Mouse (Mus musculus): Measurements from ENCODE around the gene Arhgef12.
A peak's percentile ranks its signal among the peaks of the same experiment; 100 is the strongest.
"Not testable (repeated sequence)": the region's sequence is repeated elsewhere in the genome, so short reads cannot be mapped to it uniquely, and the experiment has no call there.

Gene Arhgef12

DNA sequence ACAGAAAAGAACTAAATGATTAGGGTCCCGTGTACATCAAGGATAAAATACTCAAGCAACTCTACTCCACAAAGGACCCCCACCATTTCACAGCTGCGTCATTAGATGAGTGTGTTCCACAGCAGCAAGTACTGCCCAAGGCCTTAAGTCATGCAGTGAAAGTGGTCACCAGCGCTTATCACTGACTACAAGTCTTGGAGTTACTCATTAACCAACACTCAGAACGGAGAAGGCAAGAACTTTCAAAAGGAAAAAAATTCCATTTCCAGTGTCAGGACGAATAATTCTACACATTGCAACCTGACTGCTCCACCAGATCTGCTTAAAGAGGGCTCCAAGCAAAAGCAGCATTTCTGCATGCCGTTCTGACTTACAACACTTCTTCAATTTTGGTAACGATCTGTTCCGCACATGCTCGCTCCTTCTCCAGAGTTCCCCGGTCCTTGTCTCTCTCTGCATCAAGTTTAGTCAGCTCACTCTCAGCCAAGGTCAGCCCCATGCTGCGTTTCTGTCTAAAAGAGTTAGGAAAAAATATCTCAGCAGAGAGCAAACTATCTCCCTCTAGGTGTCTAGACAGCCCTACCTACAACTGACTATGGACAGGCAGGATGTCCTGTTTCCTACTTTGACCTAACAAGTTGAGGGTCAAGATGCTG, 106.3 kb downstream of the Arhgef12 start:
- no peak for DNase-seq (ENCODE audit: low spot score in 2 of 2)

DNA sequence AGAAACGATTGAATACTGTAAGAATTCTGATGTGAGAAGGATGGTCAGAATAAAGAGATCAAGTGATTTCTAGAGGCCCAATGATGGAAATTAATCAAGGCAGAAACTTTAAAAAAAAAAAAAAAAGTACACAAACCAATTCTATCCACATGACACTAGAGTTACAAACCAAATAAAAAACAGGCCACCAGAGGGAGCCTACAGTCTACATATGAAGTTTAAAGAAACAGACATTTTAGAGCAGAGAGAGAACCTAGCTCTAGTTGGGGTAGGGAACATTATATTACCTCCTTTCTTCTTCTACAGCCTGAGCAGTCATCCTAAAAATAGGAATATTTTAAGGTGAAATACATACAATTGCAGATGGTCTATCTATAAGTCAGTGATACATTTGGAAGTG, 107.0 kb downstream of the Arhgef12 start:
- no peak for DNase-seq (ENCODE audit: low spot score in 2 of 2)

DNA sequence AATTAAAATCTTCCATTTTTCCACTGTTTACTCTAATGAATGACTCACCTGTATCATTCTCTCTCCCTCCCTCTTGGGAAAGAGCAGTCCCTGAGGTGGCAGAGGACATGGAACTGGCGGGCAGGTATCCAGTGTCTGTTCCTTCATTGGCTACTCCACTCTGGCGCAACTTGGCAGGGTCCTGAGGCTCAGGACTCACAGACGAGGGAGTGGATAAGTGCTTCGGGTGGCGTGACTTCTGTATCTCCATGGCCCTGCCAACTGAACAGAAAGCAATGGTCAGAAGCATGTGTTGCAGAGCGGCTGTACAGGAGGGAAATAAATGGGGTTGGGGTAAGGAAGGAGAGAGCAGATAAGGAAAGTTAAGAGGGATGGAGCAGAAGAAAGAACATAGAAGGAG, 109.5 kb downstream of the Arhgef12 start:
- DNase-seq (ENCODE audit: low spot score in 2 of 2): no peak

DNA sequence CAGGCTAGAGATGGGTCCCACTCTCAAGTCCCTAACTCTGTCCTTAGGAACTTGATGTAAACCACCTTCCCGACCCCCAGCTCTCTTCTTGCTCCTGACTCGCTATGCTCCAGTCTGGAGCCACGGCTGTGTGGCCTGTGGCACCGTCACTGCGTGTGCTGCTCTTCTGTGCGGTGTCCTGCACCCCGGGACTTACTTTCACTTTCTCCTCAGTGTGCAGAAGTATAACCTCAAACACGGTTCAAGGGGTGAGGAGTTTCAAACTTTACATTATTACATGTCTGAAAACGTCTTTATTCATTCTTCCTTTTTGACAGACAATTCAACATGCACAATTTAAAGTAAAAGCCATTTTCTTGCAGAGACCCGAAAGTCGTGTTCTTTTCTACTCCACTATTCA, 111.7 kb downstream of the Arhgef12 start:
- no peak for DNase-seq (ENCODE audit: low spot score in 2 of 2)

DNA sequence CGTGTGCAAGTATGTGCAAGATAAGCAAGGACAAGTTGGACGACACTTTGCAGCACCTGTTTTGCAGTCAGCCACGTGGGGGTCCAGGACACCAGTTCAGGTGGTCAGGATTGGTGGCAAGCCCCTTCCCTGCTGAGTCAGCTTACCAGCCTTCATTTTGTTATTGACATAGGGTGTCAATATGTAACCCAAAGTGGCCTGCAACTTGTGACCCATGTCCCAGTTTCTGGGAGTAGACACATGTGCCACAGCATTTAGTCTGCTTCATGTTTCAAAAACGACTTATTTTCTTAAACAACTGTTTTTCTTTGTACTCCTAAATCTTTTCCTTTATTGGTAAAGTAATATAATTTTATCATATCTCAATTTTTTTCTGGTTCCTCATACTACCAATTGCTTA, 112.3 kb downstream of the Arhgef12 start:
- no peak for DNase-seq (ENCODE audit: low spot score in 2 of 2)

DNA sequence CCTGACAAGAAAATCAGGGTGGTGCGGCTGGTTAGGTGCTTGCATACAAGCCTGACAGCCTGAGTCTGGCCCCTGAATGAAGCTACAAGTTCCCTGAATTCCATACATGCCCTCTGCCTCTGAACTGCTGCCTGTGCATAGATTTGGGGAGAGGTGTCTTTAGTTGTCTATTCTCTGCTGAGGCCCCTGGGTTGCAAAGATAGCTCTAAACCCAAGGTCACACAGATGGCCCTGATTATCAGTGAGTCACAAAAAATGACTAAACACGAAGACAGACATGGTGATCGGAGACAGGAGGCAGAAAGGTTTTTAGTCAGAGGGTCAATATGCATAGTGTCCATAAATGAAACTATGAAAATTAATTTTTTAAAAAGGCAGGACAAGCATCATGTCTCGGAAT, 113.4 kb downstream of the Arhgef12 start:
- DNase-seq (ENCODE audit: low spot score in 2 of 2): no peak

DNA sequence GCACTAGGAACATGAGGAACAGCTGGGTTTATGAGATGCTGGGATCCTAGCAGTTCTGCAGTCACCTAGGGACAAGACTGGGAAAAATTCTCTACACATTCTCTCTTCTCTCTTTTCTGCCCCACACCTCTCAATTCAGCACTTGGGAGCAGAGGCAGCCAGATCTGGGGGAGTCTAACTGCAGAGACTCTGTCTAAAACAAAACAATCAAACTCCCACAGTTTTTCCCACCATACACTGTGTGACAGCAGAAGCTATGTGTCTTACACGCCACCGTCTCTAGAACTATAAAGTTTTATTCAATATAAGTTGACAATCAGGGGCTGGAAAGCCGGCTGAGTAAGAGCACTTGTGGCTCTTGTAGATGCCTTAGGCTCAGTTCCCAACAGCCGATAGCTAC, 119.1 kb downstream of the Arhgef12 start:
- DNase-seq (ENCODE audit: low spot score in 2 of 2): no peak

DNA sequence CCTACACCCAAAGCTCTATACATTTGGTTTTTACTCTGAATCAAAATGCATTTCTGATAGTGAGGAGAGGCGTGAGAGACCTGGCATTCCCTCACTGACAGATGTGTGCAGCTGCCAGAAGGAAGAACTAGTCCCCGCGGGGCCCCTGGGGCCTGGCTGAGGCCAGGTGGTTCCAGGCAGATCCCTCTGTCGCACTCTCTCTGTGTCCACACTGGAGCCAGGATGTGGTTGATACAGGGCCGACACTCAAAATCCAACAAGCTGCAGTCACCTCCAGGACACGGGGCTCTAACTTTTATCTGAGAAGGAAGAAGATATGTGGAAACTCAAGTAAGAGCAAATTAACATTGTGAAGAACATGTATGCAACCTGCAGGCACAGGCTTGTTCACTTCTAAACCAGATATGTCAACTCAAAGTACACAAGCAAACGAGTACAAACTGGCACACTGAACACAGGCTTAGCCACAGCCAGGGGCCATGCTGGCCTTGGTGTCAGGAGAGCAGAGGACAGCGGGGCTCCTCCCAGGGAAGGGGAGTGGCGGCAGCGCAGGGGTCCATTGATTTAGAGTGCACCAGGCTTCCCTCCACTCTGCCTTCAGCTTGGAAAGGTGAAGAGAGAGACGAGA, 138.0 kb downstream of the Arhgef12 start:
- no peak for DNase-seq (ENCODE audit: low spot score in 2 of 2)

DNA sequence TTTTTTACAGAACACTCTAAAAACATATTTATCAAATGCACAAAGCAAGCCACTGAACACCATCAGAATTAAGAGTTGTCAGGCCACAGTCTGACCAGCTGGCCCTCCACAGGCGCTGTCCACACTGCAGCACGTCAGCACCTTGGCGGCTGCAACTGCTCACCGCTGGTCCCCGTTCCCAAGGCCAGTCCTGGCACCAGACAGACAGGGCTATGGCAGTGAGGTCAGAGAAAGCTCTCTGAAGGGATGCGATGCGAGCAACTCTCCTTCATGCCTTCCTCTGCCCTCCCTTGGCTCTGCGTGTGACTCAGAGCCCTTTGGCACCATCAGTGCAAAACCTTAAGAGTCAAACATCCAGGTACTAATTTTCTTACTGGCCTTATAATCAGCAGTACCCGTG, 139.3 kb downstream of the Arhgef12 start:
- no peak for DNase-seq (ENCODE audit: low spot score in 2 of 2)

DNA sequence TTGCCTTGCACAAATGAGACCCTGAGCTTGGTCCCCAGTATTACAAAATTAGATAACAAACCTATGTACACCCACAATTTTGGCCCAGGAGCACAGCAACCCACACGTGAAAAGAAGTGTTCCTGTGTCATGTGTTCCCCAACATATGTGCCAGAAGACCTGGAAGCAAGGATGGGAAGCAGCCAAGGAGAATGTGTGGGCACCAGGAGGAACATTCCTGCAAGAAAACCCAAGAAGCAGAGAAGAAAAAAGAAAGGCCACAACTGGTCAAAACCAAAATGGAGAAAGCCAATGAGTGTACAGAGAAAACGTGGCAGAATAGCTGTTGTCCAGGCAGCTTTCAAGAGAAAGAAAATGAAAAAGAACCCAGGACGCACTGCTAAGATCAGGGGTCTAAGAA, 142.2 kb downstream of the Arhgef12 start:
- not testable (repeated sequence) for DNase-seq (ENCODE audit: low spot score in 2 of 2)

DNA sequence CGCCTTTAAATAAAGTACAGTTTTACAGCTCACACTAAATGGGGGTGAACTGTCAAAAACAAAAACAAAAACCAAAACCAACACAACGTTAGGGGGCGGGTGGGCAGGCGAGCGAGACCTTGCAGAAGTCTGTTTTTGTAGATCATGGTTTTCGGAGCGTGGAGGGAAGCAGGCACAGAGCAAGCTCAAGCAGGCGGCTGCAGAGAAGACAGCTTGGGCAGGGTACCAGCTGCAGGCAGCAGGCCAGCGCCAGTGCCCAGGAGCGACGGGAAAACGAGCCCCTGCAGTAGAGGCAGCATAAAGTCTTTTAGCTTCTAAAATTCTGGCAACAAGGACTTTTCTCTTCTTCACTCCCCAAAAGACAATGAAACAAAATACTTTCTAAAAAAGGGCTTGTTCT, 142.7 kb downstream of the Arhgef12 start:
- no peak for DNase-seq (ENCODE audit: low spot score in 2 of 2)

DNA sequence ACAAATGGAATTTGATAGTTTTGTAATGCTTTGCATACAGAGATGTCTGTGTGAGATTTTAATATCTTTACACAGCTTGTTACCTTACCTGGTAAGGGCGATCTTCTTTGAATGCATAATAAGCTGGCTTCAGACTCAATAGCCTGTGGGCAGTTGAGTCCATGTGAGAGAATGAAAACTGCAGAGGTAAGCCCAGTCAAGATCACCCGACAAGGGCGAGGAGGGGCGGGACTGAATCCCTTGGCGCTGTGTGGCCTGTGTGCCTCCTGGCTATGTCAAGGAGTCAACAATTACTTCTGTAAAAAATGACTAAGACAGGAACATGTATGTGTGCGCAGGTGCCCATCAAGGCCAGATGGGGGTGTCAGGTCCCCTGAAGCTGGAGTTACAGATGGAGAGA, 144.5 kb downstream of the Arhgef12 start:
- DNase-seq (ENCODE audit: low spot score in 2 of 2): no peak

DNA sequence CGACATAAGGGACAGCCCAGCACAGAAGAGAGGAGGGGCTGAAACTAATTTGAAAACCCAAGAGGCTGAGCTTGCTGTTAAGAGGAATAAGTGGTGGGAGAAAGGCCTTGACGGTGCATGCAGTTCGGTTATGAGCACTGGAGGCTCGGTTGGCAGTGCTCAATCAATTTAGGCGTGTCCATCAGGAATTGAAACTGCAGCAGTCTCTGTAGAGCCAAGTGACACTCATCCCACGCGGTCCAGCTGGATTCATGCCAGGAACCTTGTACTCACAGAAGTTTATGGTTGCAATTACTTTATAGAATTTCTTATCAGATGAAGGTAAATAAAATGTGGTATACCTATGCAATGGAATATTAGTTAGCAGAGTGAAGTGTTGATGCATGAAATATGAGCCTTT, 148.6 kb downstream of the Arhgef12 start:
- no peak for DNase-seq (ENCODE audit: low spot score in 2 of 2)

DNA sequence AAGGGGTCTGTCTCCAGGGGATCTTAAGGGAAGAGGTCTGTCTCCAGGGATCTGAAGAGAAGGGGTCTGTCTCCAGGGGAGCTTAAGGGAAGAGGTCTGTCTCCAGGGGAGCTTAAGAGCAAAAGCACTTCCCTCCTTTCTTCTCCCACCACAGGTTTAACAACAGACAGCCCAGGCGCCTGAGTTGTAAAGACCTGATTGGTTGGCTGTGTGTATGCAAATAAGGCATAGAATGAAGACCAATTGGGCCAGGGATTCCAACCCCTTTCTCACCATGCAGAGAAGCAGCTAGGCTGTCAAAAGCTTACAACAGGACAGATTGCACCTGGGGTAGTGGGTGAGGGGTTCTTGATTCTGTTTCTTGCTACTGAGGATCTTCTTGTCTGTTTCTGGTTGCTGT, 158.7 kb downstream of the Arhgef12 start:
- no peak for DNase-seq (ENCODE audit: low spot score in 2 of 2)

DNA sequence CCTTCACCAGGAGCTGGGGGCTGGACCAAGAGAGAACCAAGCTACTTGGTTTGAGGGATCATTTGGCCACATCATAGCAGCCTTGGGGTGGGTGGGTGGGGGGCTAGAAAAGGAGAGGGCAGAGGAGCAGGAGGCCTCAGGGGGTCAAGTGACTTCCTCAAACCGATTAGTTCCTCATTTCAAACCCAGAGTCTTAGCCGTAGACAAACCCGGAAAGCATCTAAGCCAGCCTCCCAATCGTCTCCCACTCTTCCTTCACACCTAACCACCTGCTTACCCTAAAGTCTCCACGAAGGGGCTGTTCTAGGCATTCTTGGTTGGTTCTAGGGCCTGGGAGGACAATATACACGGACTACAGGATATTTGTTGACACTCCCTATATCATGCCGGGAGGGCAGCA, 161.9 kb downstream of the Arhgef12 start:
- peak in 1 of 2 experiments; percentile 2 for DNase-seq (ENCODE audit: low spot score in 2 of 2)

DNA sequence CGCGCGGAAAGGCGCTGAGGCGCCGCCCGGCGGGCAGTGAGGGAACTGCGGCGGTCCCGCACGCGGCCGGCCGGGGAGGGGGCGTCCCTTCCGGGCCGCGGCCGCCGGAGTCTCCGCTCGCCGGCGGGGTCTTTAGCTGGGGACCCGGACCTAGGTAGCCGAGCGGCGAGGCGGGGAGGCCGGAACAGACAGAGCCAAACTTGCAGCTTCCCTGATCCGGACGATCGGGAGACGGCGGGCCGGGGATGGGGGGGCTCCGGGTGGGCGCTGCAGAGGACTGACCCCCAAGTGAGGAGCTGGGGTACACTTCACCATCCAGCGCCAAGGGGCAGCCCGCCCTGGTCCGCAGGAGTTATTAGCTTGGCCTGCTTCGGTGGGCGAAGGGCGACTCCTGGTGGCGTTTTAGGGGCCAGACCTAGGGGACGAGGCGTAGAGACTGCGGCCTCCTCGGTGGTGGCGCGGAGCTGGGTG, 162.5 kb downstream of the Arhgef12 start:
- DNase-seq (ENCODE audit: low spot score in 2 of 2): peak; percentile 38 to 68

DNA sequence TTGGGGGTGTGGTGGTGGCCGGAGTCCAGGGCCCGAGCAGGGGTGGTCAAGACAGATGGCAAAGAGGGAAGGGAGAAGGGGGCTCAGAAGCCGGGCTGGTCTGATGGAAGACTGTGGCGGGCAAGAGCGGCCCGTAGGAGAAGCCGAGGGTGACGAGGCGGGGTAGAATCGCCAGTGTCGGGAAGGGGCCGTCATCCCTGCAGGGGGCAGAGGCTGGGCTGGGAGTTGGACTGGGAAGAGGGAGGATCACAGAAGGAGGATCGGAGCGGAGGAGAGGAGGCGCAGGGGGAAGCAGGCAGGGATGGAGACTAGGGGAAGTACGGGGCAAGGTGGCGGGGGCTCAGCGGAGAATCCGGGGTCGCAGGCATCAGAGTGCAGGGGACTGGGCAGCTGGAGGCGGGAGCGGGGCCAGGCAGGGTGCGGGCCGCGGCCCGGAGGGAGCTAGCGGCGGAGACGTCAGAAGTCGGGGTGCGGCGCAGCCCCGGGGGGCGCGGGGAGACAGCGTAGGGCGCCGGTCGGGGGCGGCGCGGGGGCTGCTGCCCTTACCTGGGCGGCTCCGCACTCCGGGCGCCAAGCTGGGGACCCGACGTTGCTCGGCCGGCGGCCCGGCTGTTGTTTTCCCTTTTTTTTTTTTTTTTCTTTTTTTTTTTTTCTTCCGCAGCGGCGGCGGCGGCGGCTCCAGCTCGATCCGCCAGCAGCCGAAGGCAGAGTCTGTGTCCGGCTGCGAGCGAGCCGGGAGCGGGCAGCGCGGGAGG, 163.1 kb downstream of the Arhgef12 start, which contains the start of gene Grik4:
TSS of gene Grik4 (minus strand) at position 713 of the 755 bp plus-strand sequence.
- no peak for DNase-seq (ENCODE audit: low spot score in 2 of 2)

DNA sequence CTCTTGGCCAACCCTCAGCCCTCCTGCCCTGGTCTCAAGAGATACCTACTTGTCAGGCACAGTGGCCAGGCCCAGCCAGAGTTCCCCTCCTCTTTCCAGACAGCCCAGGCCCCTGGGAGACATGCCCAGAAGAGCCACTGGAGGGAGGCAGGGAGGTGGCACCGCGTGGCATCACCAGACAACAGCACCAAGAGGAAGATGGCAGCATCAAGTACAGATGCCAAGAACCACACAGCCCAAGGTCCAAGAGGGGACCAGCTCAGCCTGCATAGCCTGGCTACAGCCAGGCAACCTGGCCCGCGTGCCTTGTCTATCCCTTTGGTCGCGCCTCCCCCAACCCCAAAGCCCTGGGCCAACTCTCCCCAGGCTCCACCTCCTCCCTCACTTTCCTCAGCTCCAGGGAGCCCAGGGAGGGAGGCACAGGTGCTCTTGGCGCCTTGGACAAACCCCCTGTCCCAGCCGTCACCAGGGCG, 163.9 kb downstream of the Arhgef12 start:
- DNase-seq (ENCODE audit: low spot score in 2 of 2): no peak

DNA sequence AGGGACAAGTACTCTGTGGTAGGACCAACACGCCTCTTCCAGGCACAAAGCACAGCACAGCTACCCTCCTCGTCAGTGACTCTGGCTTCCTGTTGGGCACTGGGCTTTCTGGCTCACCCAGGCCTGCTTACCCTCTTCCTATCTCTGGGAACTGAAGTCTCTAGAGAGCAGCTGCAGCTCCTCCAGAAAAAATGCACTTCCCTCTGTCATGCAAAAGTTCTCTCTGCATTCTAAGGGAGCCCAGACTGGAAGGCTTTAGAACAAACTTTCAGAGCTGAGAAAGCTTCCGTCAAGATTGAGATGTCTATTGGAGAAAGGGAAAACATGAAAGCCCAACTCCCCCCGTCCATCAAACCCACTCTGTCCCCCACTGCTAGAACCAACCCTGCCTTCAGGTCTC, 164.9 kb downstream of the Arhgef12 start:
- DNase-seq (ENCODE audit: low spot score in 2 of 2): no peak

DNA sequence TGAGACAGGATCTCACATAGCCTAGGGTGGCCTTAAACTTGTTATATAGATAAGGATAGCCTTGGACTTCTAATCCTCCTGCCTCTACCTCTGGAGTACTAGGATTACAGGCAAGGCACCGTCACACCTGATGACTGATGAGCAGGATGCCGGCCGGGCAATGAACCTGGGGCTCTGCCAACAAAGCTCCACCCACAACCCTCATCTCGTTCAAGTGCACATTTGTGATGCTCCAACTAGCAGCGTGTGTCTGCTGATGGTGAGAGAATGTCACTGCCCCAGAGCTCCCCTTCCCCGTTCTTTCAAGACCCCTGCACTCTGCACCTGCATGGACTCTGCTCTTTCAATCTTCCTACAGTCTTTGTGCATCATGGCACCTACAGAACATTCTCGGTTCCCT, 174.9 kb downstream of the Arhgef12 start:
- DNase-seq (ENCODE audit: low spot score in 2 of 2): no peak

DNA sequence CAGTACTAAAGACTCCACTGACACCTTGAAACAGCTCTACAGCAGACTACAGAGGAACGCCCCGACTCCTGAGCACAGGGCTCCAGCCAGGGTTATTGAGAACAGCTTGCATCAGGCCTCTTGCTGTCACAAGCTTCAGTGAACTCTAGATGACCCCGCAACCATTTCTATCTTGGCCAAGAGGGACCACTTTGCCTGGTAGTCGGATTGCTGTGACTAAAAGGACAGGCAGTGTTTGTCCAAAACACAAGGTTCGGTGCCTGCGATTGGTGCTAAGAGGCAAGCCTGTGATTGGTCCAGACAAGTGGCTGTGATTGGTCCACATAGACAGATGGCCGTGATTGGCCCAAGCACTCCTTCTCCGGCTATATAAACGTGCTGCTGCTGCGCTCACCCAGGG, 179.5 kb downstream of the Arhgef12 start:
- no peak for DNase-seq (ENCODE audit: low spot score in 2 of 2)

DNA sequence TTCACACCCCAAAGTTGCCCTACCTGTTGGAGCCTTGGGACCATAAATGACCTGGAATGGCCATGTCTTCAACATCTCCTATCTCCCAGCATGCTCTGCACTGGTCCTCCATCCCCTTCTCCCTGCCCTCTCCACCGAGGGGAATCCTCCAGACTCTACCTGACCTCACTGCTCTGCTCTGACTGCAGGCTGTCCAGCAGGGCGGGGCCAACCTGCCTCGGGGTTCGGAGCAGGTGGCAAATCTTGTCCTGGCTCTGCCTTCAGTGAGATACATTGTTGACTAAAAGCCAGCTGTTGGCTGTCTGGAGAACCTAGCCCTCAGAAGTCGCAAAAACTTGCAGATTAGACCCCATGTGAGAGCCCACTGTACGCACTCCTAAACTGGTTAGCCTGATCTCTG, 180.5 kb downstream of the Arhgef12 start:
- DNase-seq (ENCODE audit: low spot score in 2 of 2): no peak

DNA sequence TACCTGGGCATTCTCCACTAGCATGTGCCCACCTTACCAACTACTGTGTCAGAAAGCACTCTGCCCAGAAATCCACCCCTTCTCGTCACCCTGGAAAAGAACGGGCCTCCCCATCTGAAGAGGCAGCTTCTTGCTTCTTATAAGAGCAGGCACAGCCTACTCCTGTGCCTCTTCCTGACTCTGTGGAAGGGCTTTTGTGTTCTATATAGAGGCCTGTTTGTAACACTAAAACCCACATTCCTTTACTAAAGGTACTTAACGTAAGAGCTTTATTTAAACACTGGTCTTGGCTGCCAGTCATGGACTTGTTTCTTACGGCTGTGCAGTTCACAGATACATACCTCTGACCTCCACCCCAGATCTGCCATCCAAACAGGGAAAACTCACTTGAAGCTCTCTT, 185.2 kb downstream of the Arhgef12 start:
- DNase-seq (ENCODE audit: low spot score in 2 of 2): no peak
